Mouse (Mus musculus) left cerebral cortex, adult 8-10 months (tissue): Measurements from ENCODE around the gene Nup210. TPM values are rescaled to one million over a fixed set of nuclear protein-coding genes. Genes with fewer than 3 reads are reported as not detected.

Experiments used
- DNase-seq, 2 experiments: peaks; one replicate each; pipeline ENCODE4 v3.0.0; 2022; ENCODE audit warnings: low spot score in 2 of 2
- total RNA-seq, 4 experiments: library from RNA; stranded (reverse); gene quantifications; 2 replicates each; pipeline ENCODE4 v1.2.4; 2022

Nup210 gene
- total RNA-seq, 4 experiments from 2014 or later, result 24.6 to 28.2 (median 26.7) TPM

- peak; percentile 47 to 71 for DNase-seq
Measured at GRCm38 (mm10) chr6:91041287-91041686, 75.3 kb downstream of the Nup210 start.

DNA sequence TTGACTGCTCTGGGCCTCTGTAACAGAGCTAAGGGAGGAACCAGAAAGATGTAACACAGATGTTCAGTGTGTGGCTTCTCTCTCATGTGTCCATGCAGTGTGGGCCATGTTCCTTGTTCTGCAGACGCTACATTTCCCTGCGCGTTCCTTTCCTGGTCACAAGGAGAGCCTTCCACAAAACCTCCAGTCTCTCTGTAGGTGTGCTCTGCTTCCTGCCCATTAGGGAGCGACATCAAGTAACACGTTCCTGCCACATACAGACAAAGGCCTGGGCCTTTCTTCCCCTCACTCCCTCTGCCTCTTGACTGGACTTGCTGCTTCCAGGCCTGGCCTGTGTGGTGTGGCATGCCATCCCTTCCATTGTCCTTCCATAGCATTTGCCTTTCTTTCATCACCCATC, 88.4 kb downstream of the Nup210 start:
- no peak for DNase-seq

DNA sequence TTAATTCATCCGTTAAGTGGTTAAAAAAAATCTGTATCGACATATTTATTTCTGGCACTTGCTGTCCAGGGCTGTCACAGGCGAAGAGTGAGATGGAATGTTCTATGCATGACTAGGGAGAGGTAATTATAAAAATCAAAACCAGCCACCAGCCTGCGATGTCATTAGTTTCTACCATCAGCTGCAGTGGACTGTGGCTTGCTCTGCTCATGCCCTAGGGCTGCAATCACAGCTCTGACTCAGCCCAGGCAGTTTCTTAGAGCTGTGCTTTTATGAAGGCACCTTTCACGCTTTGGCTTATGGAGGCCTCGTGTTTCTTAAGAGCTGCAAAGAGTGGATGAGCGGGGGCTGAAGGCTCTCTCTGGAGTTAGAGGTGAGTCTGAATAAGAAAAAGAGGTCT, 95.8 kb downstream of the Nup210 start:
- no peak for DNase-seq

- DNase-seq, result no peak
Measured at GRCm38 (mm10) chr6:91016600-91017230, 99.9 kb downstream of the Nup210 start.

GRCm38 (mm10) chr6:91014198-91014958, 102.3 kb downstream of the Nup210 start:
- DNase-seq, result no peak

GRCm38 (mm10) chr6:91012458-91012857, 104.2 kb downstream of the Nup210 start:
- no peak for DNase-seq

DNA sequence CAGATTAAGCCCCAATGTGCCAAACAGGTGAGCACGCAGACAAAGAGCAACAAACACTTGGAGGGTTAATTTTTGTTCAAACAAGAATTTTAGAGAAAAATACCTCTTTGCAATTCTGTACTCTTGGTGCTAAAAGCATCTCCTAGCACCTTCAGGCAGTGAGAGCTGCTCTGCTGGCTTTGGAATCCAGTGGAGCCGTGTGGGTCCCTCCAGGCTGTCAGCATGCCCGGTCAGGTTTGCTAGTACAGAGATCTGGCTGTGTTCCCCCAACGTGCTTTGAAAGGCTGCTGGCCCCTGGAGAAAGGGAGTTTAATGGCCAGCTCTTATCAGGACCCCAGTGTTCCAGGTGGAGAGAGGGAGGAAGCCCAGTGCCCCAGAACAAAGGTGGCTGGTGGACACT, 105.1 kb downstream of the Nup210 start:
- no peak for DNase-seq

DNA sequence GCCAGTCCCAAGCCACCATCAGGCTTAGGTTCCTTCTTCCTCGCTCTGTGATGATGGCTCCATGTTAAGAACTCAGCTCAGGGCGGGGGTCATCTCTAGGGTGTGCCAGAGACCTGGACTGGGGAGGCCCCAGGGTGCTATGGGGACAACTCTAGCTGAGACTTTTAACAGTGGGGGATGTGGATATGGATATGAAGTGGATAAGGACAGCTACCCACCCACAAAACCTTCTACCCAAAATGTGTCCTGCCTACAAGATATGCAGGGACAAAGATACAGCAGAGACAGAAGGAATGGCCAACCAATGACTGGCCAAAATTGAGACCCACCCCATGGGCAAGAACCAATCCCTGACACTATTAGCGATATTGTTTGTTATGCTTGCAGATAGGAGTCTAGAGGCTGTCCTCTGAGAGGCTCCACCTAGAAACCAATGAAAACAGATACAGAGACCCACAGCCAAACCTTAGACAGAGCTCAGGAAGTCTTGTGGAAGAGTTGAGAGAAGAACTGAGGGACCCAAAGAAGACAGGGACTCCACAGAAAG, 108.3 kb downstream of the Nup210 start:
- DNase-seq, result no peak

- no peak for DNase-seq
Measured at GRCm38 (mm10) chr6:91007207-91007606, 109.4 kb downstream of the Nup210 start.

- DNase-seq, result no peak
Measured at GRCm38 (mm10) chr6:91004157-91004556, 112.5 kb downstream of the Nup210 start.

DNA sequence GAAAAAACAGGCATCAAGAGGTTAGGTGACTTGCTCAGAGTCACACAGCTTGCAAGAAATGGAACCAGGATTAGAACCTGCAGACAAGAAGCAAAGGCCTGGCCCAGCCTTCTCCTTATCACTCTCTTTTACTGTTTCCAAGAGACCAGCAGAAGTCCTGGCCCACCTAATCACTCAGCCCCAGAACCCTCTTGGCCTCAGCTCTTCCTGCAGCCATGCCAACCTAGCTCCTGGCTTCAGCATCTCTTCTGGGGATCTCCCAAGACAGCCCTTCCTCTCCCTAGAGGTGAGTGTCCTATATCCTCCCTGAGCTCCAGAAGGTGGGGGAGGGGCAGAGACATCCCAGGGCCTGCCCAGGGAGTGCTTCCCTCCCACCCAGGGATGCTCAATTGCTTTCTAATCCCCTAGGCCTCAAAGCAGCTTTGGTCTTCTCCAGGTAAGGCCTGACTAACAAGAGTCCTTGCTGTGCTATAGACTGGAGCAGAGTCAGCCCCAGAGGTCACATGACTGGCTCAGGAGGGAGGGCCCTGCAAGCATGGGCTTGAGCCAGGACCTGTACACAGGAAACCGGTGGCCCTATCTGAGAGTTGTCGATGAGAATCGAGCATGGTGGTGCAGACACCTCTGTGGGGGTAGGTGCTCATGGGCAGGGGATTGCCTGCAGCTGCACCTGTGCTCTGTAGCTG, 113.2 kb downstream of the Nup210 start:
- DNase-seq, result no peak

- no peak for DNase-seq
Measured at GRCm38 (mm10) chr6:91001566-91001965, 115.1 kb downstream of the Nup210 start.

GRCm38 (mm10) chr6:91000819-91001525, 115.7 kb downstream of the Nup210 start:
- DNase-seq, result peak; percentile 60 to 73

DNA sequence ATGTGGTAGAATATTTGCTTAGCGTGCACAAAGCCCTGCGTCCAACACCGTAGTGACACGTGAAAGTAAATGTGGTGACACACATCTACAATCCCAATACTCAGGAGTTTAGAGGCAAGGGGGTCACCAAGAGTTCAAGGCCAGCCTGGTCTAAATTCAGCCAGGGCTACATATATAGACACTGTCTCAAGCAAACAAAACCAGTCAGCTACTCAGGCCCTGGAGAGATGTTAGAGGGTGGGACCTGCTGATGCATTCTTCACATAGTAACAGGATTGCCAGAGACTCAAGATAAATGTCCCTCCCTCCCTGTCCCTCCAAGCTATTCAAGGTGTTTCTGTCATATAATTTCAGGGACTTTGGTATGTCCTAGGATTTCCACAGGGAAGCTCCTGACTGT, 117.5 kb downstream of the Nup210 start:
- no peak for DNase-seq

DNA sequence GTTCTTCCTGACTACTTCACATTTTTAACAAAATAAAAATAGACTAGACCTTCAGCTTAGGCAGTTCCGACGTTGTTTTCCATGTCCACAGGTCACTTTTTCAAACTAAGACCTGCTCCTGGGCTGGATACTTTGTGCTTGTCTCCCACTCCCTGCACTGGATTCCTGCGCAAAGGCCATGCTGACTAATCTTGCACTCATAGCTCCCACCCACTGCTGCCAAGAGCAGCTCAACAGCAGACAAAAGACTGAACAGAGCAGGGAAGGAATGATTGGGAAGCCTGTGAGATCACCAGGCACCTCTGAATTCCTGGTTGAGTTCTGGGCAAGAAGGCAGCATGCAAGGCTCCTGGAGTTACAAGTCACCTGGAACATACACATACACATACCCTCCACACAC, 119.6 kb downstream of the Nup210 start:
- peak in 1 of 2 experiments; percentile 36 for DNase-seq

GRCm38 (mm10) chr6:90996181-90996580, 120.4 kb downstream of the Nup210 start:
- DNase-seq, result no peak

DNA sequence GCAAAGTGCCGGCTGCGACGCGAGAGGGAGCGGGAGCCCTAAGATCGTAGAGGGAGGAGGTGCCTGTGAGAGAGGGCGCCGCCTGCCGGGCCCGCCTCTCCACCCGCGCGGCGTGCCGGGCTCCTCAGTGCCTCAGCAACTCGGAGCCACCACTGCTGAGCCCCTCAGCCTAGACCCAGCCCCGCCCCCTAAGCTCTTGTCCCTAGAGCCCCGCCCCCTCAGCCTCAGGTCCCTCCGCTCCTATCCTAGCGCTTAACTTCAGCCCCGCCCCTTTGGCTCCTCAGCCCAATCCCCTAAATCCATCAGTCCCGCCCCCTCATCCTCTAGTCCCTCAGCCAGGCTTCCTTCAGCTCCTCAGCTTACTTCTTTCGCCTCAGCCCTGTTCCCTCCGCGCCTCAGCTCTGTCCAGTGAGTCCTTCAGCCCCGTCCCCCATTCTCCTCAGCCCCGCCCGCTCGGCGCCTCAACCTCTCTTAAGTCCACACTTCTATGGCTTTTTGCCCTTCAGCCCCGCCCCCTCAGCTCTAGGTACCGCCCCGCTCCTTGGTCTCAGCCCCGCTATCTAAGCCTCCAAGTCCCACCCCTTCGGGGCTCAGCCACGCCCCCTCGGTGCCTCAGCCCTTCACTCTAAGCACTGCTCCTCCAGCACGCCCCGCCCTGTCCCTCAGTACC, 127.8 kb downstream of the Nup210 start, which contains the start of gene Iqsec1:
Iqsec1 (minus strand) TSS at position 38 of the 670 bp plus-strand sequence.
- peak; percentile 57 to 91 for DNase-seq

DNA sequence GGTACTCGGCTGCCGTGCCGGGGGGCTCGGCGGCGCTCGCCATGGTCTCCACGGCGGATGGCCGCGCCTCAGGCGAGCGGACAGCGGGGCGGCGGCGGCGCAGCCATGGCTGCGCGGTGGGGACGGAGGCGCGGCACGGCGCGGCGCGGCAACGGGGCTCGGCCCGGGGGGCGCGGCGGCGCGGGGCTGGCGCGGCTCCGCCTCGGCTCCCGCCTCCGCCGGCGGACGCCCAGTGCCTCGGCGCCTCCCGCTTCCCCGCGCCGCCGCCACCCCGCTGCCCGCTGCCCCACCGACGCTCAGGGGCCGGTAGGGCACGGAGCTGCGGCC, 128.4 kb downstream of the Nup210 start:
- no peak for DNase-seq

GRCm38 (mm10) chr6:90987561-90988298, 128.9 kb downstream of the Nup210 start:
- peak in 1 of 2 experiments; percentile 27 for DNase-seq

DNA sequence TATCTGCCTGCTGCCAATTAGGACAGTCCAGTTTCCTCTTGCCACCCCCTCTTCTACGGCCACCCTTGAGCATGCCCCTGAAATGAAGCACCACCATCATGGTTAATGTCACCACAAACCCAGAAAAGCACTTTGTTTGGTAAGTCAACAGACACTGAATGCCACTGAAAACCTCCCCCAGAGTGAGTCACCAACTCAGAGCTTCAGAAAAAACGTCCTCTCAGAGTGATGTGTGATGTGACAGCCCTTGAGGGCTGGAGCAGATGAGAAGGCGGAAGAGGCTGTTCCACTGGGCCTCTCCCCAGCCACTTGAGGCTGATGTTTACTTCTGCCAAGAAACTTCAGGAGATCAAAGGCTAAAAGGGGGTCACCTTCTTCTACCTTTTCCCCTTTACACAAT, 132.5 kb downstream of the Nup210 start:
- DNase-seq, result peak in 1 of 2 experiments; percentile 33
